Mouse (Mus musculus): ENCODE results near the gene Helq. TPM values are rescaled to one million over a fixed set of nuclear protein-coding genes. Genes with fewer than 3 reads are reported as not detected.

Gene Helq
- 10.9 and 14.1 TPM in 2 replicates for polyA plus RNA-seq (2015; fragmentation: Nextera tagmentation; extraction: Ambion mirVana)

DNA sequence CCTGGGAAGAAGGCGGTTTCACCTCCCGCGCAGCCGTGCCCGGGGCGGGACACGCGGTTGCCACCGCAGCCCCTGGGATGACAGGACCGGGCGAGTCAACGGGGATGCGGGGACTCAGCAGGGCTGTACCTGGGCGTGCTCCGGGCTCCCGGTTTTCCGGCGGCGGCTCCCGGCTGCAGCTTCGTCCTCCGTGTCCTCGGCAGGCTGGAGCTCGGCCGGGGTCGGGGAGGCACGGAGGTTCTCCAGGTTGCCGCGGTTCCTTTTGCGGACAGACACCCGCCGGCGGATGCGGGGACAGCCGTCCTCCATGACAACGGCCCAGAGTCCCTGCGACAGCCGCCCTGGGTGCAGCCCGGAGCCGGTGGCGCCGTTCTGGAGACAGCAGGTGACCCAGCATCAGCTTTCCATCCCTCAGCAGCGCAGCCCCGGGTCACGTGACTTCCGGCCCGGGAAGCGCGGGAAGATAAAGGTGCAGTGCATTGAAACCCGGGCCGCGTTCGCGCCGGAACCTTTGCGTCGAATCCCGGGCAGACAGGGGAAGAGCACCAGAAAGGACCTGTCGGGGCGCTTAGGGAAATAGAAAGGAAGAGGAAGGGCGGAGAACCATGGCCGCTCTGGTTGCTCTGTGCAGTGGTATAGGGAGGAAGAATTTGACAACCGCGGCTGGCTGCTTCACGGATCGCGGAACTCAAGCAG is at the start of gene Helq, which contains the start of gene Mrps18c:
Helq (minus strand) TSS at position 434 of the 696 bp plus-strand sequence.
Mrps18c (plus strand) TSS at position 463 of the 696 bp plus-strand sequence.
- peaks cover 4% of the 10 kb centered on the region; the same call in 1 of the 2 replicates for H3K36me3 ChIP-seq (ENCODE audit: control insufficient read depth, insufficient read depth, low read length)
- no peaks in the 10 kb centered on the region for H3K27me3 ChIP-seq (ENCODE audit: control insufficient read depth, insufficient read depth, low read depth, low read length)
- H3K9me3 ChIP-seq (ENCODE audit: control insufficient read depth, low read length) = no peaks in the 10 kb centered on the region
- peak; percentile 97 for ATAC-seq (ENCODE audit: low read depth)
- peak within 1 kb of the TSS; percentile 87 for H3K4me2 ChIP-seq (ENCODE audit: low read depth, low read length)
- under 1% methylated on average over 67 of the region's 67 CpGs for WGBS
- no peak within 1 kb of the TSS for H3K27ac ChIP-seq (ENCODE audit: low read length)
- no peaks in the 10 kb centered on the region; the same call in none of the 2 replicates for H3K4me1 ChIP-seq (replicated peaks; ENCODE audit: control insufficient read depth, insufficient read depth, low read length)
- H3K4me3 ChIP-seq (ENCODE audit: low read length) = peak within 1 kb of the TSS; percentile 88
- H3K9ac ChIP-seq (ENCODE audit: low read length) = peak within 1 kb of the TSS; percentile 78

GRCm38 (mm10) chr5:100847143-100847542 is 48.7 kb upstream of the Helq start:
- no peaks in the 10 kb centered on the region for H3K36me3 ChIP-seq (ENCODE audit: control insufficient read depth, insufficient read depth, low read length)
- H3K9ac ChIP-seq (ENCODE audit: low read length) = no peak overlapping the region

DNA sequence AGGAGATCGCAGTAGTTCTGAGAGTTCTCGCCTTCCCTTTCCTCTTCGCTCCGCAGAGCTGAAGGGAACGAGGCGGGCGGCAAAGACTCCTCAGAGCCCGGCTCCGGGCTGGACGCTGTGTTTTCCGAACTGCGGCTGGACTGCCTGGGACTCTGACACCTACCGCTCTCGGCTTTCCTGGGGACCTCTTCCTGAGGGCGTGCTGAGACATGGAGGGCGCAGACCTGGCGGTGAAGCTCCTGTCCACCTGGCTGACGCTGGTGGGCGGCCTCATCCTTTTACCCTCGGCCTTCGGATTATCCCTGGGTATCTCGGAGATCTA is 48.2 kb upstream of the Helq start:
- Histone ChIP-seq H3K4me1 (replicated peaks; ENCODE audit: control insufficient read depth, insufficient read depth, low read length) (peaks cover 7% of the 10 kb centered on the region), H3K36me3 (ENCODE audit: control insufficient read depth, insufficient read depth, low read length) (no peaks in the 10 kb centered on the region), H3K27ac (ENCODE audit: low read length) (no peak overlapping the region), H3K9ac (ENCODE audit: low read length) (peak overlapping the region; percentile 72), H3K4me3 (ENCODE audit: low read length) (peak overlapping the region; percentile 70), H3K4me2 (ENCODE audit: low read depth, low read length) (peak overlapping the region; percentile 99), H3K27me3 (ENCODE audit: control insufficient read depth, insufficient read depth, low read depth, low read length) (peaks cover 9% of the 10 kb centered on the region), H3K9me3 (ENCODE audit: control insufficient read depth, low read length) (peaks cover 4% of the 10 kb centered on the region)
- 1% methylated on average over 22 of the region's 22 CpGs for WGBS
- no peak for ATAC-seq (ENCODE audit: low read depth)

More at GRCm38 (mm10) chr5:100847143-100847542, 48.7 kb upstream of the Helq start:
- H3K9me3 ChIP-seq (ENCODE audit: control insufficient read depth, low read length) = no peaks in the 10 kb centered on the region; the same call in none of the 2 replicates
- H3K4me3 ChIP-seq (ENCODE audit: low read length) = peak overlapping the region; percentile 70; the same call in 1 of the 2 replicates
- peaks cover 9% of the 10 kb centered on the region for H3K27me3 ChIP-seq (ENCODE audit: control insufficient read depth, insufficient read depth, low read depth, low read length)
- WGBS = 8% methylated on average over 2 of the region's 2 CpGs
- peak overlapping the region; percentile 99; the same call in 1 of the 2 replicates for H3K4me2 ChIP-seq (ENCODE audit: low read depth, low read length)
- H3K27ac ChIP-seq (ENCODE audit: low read length) = no peak overlapping the region
- ATAC-seq (ENCODE audit: low read depth) = no peak
- H3K4me1 ChIP-seq (replicated peaks; ENCODE audit: control insufficient read depth, insufficient read depth, low read length) = peaks cover 7% of the 10 kb centered on the region

DNA sequence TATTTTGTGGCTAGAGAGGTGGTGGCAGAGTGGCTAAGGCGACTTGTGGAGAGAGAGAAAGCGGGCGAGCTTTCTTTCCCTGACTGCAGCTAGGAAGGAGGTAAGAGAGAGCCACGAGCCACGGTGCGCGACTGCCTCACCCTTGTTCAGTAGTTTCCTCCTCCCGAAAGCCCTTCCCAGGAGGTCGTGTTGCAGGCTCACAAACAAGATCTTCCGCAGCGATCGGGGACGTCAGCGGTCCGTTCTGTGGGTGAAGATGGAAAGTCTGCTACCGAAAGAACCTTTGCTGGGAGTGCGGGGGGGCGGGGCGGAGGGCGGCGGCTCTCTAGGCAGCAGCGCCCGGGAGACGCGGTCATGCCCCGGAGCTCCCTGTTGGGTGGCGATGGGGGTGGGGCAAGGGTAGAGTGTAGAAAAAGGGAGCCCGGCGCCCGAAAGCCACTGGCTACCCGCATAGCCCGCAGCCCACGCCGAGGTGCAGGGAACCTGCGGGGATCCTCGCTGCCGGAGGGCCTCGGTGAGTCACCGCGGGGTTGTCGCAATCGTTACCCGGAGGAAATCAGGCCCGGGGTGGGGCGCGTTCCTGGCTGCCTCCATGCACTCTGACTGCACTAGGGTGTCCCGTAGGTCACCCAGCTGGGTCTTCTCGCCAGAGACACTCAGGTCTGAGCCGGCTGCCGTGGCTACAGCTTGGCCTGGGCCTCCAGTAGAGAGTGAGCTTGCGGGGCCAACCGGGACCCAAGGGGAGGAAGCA is 47.6 kb upstream of the Helq start:
- peak overlapping the region; percentile 72 for H3K9ac ChIP-seq (ENCODE audit: low read length)
- H3K27me3 ChIP-seq (ENCODE audit: control insufficient read depth, insufficient read depth, low read depth, low read length) = peaks cover 9% of the 10 kb centered on the region
- H3K4me1 ChIP-seq (replicated peaks; ENCODE audit: control insufficient read depth, insufficient read depth, low read length) = peaks cover 7% of the 10 kb centered on the region
- peak; percentile 82 for ATAC-seq (ENCODE audit: low read depth)
- H3K27ac ChIP-seq (ENCODE audit: low read length) = no peak overlapping the region
- no peaks in the 10 kb centered on the region for H3K36me3 ChIP-seq (ENCODE audit: control insufficient read depth, insufficient read depth, low read length)
- peak overlapping the region; percentile 99 for H3K4me2 ChIP-seq (ENCODE audit: low read depth, low read length)
- WGBS = under 1% methylated on average over 51 of the region's 52 CpGs
- peaks cover 5% of the 10 kb centered on the region for H3K9me3 ChIP-seq (ENCODE audit: control insufficient read depth, low read length)
- H3K4me3 ChIP-seq (ENCODE audit: low read length) = peak overlapping the region; percentile 70

GRCm38 (mm10) chr5:100845485-100845847 is 47.1 kb upstream of the Helq start, which contains the start of gene Gpat3:
Gene Gpat3, plus strand, starts transcription at chr5:100845713.
- H3K9me3 ChIP-seq (ENCODE audit: control insufficient read depth, low read length) = peaks cover 5% of the 10 kb centered on the region
- peak within 1 kb of the TSS; percentile 72 for H3K9ac ChIP-seq (ENCODE audit: low read length)
- peaks cover 7% of the 10 kb centered on the region for H3K4me1 ChIP-seq (replicated peaks; ENCODE audit: control insufficient read depth, insufficient read depth, low read length)
- H3K27ac ChIP-seq (ENCODE audit: low read length) = no peak within 1 kb of the TSS
- WGBS = under 1% methylated on average over 16 of the region's 16 CpGs
- ATAC-seq (ENCODE audit: low read depth) = 0 out of 2 replicates have a peak, but pooled peaks have one; percentile 35
- H3K36me3 ChIP-seq (ENCODE audit: control insufficient read depth, insufficient read depth, low read length) = no peaks in the 10 kb centered on the region
- peak within 1 kb of the TSS; percentile 99 for H3K4me2 ChIP-seq (ENCODE audit: low read depth, low read length)
- H3K4me3 ChIP-seq (ENCODE audit: low read length) = peak within 1 kb of the TSS; percentile 70
- H3K27me3 ChIP-seq (ENCODE audit: control insufficient read depth, insufficient read depth, low read depth, low read length) = peaks cover 9% of the 10 kb centered on the region

- H3K4me3 ChIP-seq (ENCODE audit: low read length) = no peak overlapping the region
- peaks cover 5% of the 10 kb centered on the region for H3K9me3 ChIP-seq (ENCODE audit: control insufficient read depth, low read length)
- 32% methylated on average over 3 of the region's 3 CpGs for WGBS
- H3K27me3 ChIP-seq (ENCODE audit: control insufficient read depth, insufficient read depth, low read depth, low read length) = peaks cover 9% of the 10 kb centered on the region
- no peak for ATAC-seq (ENCODE audit: low read depth)
- H3K4me2 ChIP-seq (ENCODE audit: low read depth, low read length) = no peak overlapping the region
- H3K4me1 ChIP-seq (replicated peaks; ENCODE audit: control insufficient read depth, insufficient read depth, low read length) = peaks cover 7% of the 10 kb centered on the region
- H3K36me3 ChIP-seq (ENCODE audit: control insufficient read depth, insufficient read depth, low read length) = no peaks in the 10 kb centered on the region
- no peak overlapping the region for H3K9ac ChIP-seq (ENCODE audit: low read length)
- H3K27ac ChIP-seq (ENCODE audit: low read length) = no peak overlapping the region
Observed at GRCm38 (mm10) chr5:100844485-100844884, 46.1 kb upstream of the Helq start.

DNA sequence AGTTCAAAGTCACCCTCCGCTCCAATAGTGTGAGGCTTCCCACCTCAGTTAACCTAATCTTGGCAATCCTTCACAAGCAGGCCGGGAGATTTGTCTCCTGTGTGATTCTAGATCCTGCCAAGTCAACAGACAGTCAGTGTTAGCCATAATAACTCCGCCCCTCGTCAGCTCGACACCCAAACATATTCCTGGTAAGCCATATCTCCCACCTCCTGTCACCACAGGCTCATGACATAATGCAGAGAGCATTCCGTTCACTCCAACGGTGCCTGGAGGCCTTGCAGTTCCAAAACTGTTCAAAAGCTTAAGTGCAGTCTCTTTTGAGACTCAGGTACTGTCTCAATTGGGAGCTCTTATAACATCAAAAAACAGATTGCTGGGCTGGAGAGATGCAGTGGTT is 39.5 kb upstream of the Helq start:
- Histone ChIP-seq H3K9ac (ENCODE audit: low read length) (no peak overlapping the region), H3K36me3 (ENCODE audit: control insufficient read depth, insufficient read depth, low read length) (no peaks in the 10 kb centered on the region), H3K27ac (ENCODE audit: low read length) (no peak overlapping the region), H3K4me2 (ENCODE audit: low read depth, low read length) (no peak overlapping the region), H3K4me3 (ENCODE audit: low read length) (no peak overlapping the region), H3K9me3 (ENCODE audit: control insufficient read depth, low read length) (peaks cover 5% of the 10 kb centered on the region), H3K27me3 (ENCODE audit: control insufficient read depth, insufficient read depth, low read depth, low read length) (no peaks in the 10 kb centered on the region), H3K4me1 (replicated peaks; ENCODE audit: control insufficient read depth, insufficient read depth, low read length) (no peaks in the 10 kb centered on the region)
- ATAC-seq (ENCODE audit: low read depth) = no peak
- WGBS = 70% methylated on average over 7 of the region's 7 CpGs

- Histone ChIP-seq H3K4me1 (replicated peaks; ENCODE audit: control insufficient read depth, insufficient read depth, low read length) (no peaks in the 10 kb centered on the region), H3K27me3 (ENCODE audit: control insufficient read depth, insufficient read depth, low read depth, low read length) (no peaks in the 10 kb centered on the region), H3K9me3 (ENCODE audit: control insufficient read depth, low read length) (no peaks in the 10 kb centered on the region), H3K9ac (ENCODE audit: low read length) (no peak overlapping the region), H3K27ac (ENCODE audit: low read length) (no peak overlapping the region), H3K36me3 (ENCODE audit: control insufficient read depth, insufficient read depth, low read length) (no peaks in the 10 kb centered on the region), H3K4me3 (ENCODE audit: low read length) (no peak overlapping the region), H3K4me2 (ENCODE audit: low read depth, low read length) (no peak overlapping the region)
- ATAC-seq (ENCODE audit: low read depth) = no peak
- 40% methylated on average over 9 of the region's 9 CpGs for WGBS
Observed at GRCm38 (mm10) chr5:100835862-100836538, 37.6 kb upstream of the Helq start.

- H3K27me3 ChIP-seq (ENCODE audit: control insufficient read depth, insufficient read depth, low read depth, low read length) = no peaks in the 10 kb centered on the region
- no peaks in the 10 kb centered on the region for H3K4me1 ChIP-seq (replicated peaks; ENCODE audit: control insufficient read depth, insufficient read depth, low read length)
- 74% methylated on average over 2 of the region's 2 CpGs for WGBS
- no peak overlapping the region for H3K9ac ChIP-seq (ENCODE audit: low read length)
- H3K27ac ChIP-seq (ENCODE audit: low read length) = no peak overlapping the region
- H3K4me3 ChIP-seq (ENCODE audit: low read length) = no peak overlapping the region
- H3K9me3 ChIP-seq (ENCODE audit: control insufficient read depth, low read length) = no peaks in the 10 kb centered on the region
- ATAC-seq (ENCODE audit: low read depth) = no peak
- H3K4me2 ChIP-seq (ENCODE audit: low read depth, low read length) = no peak overlapping the region
- no peaks in the 10 kb centered on the region for H3K36me3 ChIP-seq (ENCODE audit: control insufficient read depth, insufficient read depth, low read length)
Observed at GRCm38 (mm10) chr5:100833841-100834240, 35.4 kb upstream of the Helq start.

Measured in lung, embryonic 16.5 days (tissue).